Mouse (Mus musculus) spleen, adult 18-20 months (tissue): ENCODE measurements around the gene Wdr61.

ENCODE experiments used
- DNase-seq, 2 experiments: peaks; one replicate each; pipeline ENCODE4 v3.0.0; 2022; ENCODE audit warnings: mixed read lengths in 2 of 2

Wdr61 gene

GRCm38 (mm10) chr9:54671962-54672361 lies 62.4 kb downstream of the Wdr61 start:
- no peak for DNase-seq

- DNase-seq, result no peak
Observed at GRCm38 (mm10) chr9:54668455-54668854, 65.9 kb downstream of the Wdr61 start.

- DNase-seq, result no peak
Observed at GRCm38 (mm10) chr9:54666116-54666515, 68.2 kb downstream of the Wdr61 start.
